Mouse (Mus musculus) c-Kit-positive CD71-positive TER-119-positive erythroid progenitor cells, embryonic 14.5 days (primary cell): ENCODE data around the gene Avl9.

Experiments used
- DNase-seq: peaks from one replicate; pipeline ENCODE4 v3.0.0-alpha.2; 2013; ENCODE audit warnings: low spot score

Avl9 gene

GRCm38 (mm10) chr6:56714574-56715269, at the start of gene Avl9:
Avl9 (plus strand) TSS chr6:56714899.
- DNase-seq: peak; percentile 97

GRCm38 (mm10) chr6:56688238-56688637, 26.5 kb upstream of the Avl9 start:
- DNase-seq: no peak

DNA sequence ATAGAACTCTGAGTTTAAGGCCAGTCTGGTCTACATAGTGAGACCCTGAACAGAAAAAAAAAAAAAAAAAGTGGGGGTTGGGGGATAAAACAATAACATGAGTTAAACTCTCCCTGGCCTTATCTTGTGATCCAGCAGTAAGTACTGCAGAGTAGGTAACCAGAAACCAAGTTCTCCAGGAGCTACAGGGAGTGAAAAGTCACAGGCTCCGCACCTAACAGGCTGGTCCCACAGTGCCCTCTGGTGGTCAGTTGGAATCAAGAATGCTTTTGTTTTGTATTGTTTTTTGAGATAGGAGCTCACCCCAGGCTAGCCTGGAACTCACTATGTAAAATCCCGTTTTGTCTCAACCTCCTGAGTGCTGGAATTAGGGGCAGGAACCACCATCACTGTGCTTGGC, 23.5 kb upstream of the Avl9 start:
- peak; percentile 67 for DNase-seq

GRCm38 (mm10) chr6:56692445-56692844, 22.3 kb upstream of the Avl9 start:
- DNase-seq: no peak

DNA sequence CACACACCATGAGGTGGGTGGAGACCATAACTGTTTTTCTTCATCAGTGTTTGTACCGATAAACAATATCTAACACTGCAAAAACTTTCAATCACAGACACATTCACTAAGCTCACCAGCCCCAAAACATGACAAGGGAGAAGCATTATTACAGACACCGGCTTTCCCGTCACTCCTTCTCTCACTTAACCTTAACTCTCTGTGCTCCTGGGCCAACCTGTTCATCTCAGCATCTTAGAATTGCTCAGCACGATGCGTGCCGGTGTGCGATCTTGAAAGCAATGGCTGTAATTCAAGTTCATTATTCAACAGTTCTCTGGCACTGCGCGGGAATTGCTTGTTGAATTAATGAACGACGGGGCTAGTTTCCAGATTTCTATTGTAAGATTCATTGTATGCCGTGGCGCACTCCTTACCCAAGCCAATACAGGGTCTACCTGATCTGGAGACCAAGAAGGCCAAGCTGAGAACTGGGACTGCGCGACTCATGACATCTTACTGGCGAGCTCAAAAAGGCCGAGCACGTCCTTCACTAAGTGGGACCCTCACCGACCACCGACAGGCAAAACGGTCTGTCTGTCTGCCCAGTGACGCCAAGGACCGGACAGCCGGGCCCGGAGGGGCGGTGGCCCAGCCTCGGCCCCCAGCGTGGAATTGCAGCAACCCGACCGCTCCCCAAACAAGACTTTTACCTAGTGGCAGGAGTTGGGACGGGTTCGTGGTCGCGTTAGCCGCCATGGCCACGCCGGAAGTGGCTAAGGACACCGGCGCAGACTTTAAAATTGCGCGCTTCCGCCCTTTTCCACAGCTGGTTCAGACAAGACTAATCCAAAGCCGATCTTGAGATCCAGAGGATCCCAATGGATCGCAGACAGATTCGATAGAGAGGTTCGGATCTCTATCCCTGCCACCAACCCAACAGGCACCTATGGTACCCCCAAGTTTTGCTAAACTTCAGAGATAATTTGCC, 10.5 kb upstream of the Avl9 start, which contains the start of gene Lsm5:
TSS of gene Lsm5 (minus strand) at position 780 of the 970 bp plus-strand sequence.
- peak; percentile 88 for DNase-seq

- DNase-seq: no peak
Measured at GRCm38 (mm10) chr6:56714186-56714573, 519 bp upstream of the Avl9 start.

DNA sequence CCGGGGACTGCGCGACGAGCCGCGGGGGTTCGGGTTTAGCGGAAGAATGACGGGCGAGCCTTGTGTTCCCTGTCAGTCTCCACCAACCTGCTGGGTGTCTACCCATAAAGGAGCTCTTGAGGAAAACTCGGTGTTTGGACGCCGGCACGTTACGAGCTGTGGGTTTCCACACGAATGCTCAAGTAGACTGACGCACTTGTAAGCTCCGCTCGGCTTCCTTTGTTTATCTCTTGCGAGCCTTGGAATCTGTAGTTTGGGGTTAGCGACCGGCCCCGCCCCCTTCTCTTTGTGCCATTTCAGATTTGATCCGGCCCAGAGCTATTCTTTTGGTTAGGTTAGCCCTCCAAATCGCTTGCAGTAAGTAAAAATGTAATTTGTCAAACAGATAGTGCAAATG, 569 bp downstream of the Avl9 start:
- peak; percentile 62 for DNase-seq

DNA sequence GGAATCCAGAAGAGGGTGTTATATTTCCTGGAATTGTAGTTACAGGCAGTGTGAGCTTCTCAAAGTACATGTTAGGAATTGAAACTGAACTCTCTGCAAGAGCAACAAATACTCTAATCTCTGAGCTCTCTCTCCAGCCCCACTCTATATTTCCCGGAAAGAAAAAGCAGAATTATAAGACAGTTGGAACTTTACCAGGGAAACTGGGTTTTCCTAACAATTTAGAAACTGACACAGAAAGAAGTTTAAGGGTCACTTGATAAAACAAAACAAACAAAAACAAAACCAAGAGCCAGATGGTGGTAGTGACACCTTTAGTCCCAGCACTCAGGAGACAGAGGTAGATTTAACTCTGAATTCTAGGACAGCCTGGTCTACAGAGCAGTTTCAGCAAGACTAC, 4.4 kb downstream of the Avl9 start:
- no peak for DNase-seq

- no peak for DNase-seq
Measured at GRCm38 (mm10) chr6:56720877-56721276, 6.2 kb downstream of the Avl9 start.

GRCm38 (mm10) chr6:56732545-56732944, 17.8 kb downstream of the Avl9 start:
- no peak for DNase-seq

- no peak for DNase-seq
Measured at GRCm38 (mm10) chr6:56745950-56746543, 31.3 kb downstream of the Avl9 start.

DNA sequence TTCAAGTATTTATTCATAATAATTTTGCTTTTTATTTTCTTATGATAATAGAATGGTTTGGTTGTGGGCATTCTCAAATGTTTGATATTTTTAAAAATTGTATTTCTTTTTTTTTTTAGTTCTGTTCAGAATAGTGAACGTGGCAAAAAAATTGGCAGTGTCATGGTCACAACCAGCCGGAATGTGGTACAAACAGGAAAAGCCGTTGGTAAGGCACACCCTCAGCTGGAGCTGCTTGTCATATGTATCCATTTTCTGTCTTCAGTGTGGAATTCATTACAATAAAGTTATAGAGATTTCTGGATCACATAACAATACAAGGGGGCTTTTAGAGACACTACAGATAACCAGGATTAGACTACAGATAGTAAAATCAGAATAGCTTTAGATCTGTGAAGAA, 39.0 kb downstream of the Avl9 start:
- no peak for DNase-seq

- DNase-seq: no peak
Measured at GRCm38 (mm10) chr6:56756117-56756516, 41.4 kb downstream of the Avl9 start.

- no peak for DNase-seq
Measured at GRCm38 (mm10) chr6:56759324-56759723, 44.6 kb downstream of the Avl9 start.

DNA sequence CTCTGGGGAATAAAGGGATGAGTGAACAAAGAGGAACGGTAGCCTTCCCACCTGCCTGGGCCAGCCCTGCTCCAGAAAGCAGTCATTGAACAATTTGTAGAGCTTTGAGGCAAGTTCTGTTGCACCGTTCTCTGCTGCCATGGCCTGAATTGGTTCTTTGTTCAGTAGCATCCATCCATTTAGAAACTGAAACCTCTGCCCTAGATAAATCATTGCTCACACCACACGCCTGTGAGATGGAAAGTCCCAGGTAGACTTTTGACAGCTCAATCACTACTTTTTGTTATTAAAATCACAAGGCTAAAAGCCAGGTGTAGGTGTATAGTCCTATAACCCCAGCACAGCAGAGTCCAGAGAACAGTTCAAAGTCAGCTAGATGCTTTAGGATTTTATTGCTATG, 50.6 kb downstream of the Avl9 start:
- DNase-seq: no peak

GRCm38 (mm10) chr6:56765696-56766095, 51.0 kb downstream of the Avl9 start:
- DNase-seq: no peak

DNA sequence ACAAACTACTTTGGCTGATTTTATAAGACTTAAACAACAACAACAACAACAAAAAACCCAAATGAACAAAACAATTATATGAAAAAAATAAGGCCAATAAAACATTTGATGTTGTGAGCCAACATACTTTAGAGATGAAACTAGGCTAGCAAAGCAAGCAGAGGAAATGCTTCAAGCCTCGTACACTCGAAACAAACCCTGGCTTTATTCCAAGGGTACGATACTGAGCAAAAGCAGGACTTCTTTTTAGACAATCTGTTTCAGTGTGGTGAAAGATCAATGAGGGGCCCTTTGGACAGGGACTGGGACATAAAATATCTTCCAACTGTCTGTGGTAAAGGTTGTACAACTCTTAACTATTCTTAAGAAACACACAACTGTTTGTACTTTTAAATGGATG, 61.1 kb downstream of the Avl9 start:
- DNase-seq: no peak

DNA sequence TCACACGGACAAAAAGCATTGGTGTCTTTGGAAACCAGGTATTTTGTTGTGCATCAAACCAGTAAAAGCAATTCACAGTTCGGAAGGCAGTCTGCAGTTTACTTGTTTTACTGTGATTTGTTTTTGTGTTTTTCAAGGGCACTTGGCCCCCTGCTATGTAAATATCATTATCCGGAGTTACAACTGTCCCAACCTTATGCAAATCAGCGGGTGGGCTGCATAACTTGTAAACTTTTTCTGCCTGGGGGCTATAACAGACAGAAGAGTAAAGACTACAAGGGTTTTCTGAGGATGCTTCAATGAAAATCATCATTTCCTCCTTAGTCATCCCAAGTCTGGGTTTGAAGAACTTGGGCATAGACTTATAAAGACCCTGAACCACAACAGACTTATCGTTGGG, 64.9 kb downstream of the Avl9 start:
- no peak for DNase-seq

- no peak for DNase-seq
Measured at GRCm38 (mm10) chr6:56783561-56784272, 69.0 kb downstream of the Avl9 start.

DNA sequence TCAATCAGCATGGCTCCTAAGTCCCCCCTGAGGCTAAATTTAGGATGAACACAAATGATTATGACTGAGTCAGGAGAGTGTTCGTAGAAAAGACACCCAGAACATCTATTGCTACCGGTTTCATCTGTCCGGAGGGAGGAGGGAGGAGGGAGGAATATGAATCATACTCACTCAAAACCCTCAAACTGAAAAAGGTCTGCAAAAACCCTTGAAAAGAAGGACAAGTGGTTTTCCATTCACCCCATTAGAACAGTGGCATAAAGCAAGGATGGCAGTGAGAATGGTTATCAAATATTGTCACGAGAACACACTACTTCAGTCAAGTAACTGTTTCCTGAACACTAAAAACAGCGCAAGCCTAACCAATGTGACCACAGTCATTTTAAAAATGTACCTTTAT, 70.4 kb downstream of the Avl9 start:
- no peak for DNase-seq

- no peak for DNase-seq
Measured at GRCm38 (mm10) chr6:56787668-56788067, 73.0 kb downstream of the Avl9 start.

- peak; percentile 40 for DNase-seq
Measured at GRCm38 (mm10) chr6:56789336-56789735, 74.6 kb downstream of the Avl9 start.
